Mouse (Mus musculus) limb, embryonic 10.5 days (tissue): ENCODE measurements around the gene Acer1. TPM values are rescaled to one million over a fixed set of nuclear protein-coding genes. Genes with fewer than 3 reads are reported as not detected.

Source experiments
- DNase-seq: peaks from one replicate; pipeline ENCODE4 v3.0.0-alpha.2; 2017; ENCODE audit warnings: low spot score
- H3K27ac ChIP-seq: fragments of 300-500 bp; sonication (generic); 2 replicates; pipeline ENCODE4 v1.5.1; 2016; ENCODE audit warnings: mild to moderate bottlenecking
- H3K27me3 ChIP-seq: fragments of 300-500 bp; sonication (generic); 2 replicates; pipeline ENCODE4 v1.6.1; 2016; ENCODE audit warnings: low read depth, mild to moderate bottlenecking; ENCODE audit not compliant: poor library complexity, severe bottlenecking
- H3K36me3 ChIP-seq: fragments of 300-500 bp; sonication (generic); 2 replicates; pipeline ENCODE4 v1.6.1; 2016; ENCODE audit warnings: mild to moderate bottlenecking, moderate library complexity
- H3K4me1 ChIP-seq: fragments of 300-500 bp; sonication (generic); 2 replicates; pipeline ENCODE4 v1.6.1; 2016
- H3K4me3 ChIP-seq: fragments of 300-500 bp; sonication (generic); 2 replicates; pipeline ENCODE4 v1.5.1; 2016; ENCODE audit warnings: mild to moderate bottlenecking, moderate library complexity
- H3K9me3 ChIP-seq: fragments of 300-500 bp; sonication (generic); replicated peaks from 2 replicates; pipeline ENCODE4 v1.6.1; 2016; ENCODE audit warnings: mild to moderate bottlenecking
- WGBS: fragments of 180-500 bp; shearing (Covaris S2); methylation state at CpG from one replicate; pipeline ENCODE4 v1.1.7; 2016; 5-methylcytosine and 5-hydroxymethylcytosine counted together
- polyA plus RNA-seq: library from polyadenylated mRNA; unstranded; fragments of >200 nt; fragmentation: Nextera tagmentation; extraction: Ambion mirVana; gene quantifications from 2 replicates; pipeline ENCODE4 v1.2.1, GENCODE M21; 2016

The Acer1 gene
- polyA plus RNA-seq, 1 experiment from 2014 or later, result not detected

GRCm38 (mm10) chr17:56999968-57000609 lies 18.2 kb upstream of the Acer1 start, which contains the start of gene Pspn:
Gene Pspn, minus strand, starts transcription at chr17:57000018.
- DNase-seq, result no peak
- H3K9me3 ChIP-seq, result no peaks in the 10 kb centered on the region
- peaks cover 83% of the 10 kb centered on the region for H3K36me3 ChIP-seq
- peaks cover 10% of the 10 kb centered on the region for H3K4me1 ChIP-seq
- WGBS, result 86% methylated on average over 9 of the region's 9 CpGs
- no peaks in the 10 kb centered on the region for H3K27me3 ChIP-seq
- no peak within 1 kb of the TSS for H3K4me3 ChIP-seq
- H3K27ac ChIP-seq, result no peak within 1 kb of the TSS

GRCm38 (mm10) chr17:56999414-56999813 lies 17.5 kb upstream of the Acer1 start:
- Histone ChIP-seq H3K27me3 (no peaks in the 10 kb centered on the region), H3K9me3 (no peaks in the 10 kb centered on the region), H3K27ac (no peak overlapping the region), H3K36me3 (peaks cover 83% of the 10 kb centered on the region), H3K4me1 (peaks cover 10% of the 10 kb centered on the region), H3K4me3 (no peak overlapping the region)
- no peak for DNase-seq
- WGBS, result 92% methylated on average over 9 of the region's 9 CpGs

- peak within 1 kb of the TSS; percentile 91 for H3K4me3 ChIP-seq
- no peaks in the 10 kb centered on the region for H3K27me3 ChIP-seq
- H3K36me3 ChIP-seq, result peaks cover 84% of the 10 kb centered on the region
- H3K27ac ChIP-seq, result peak within 1 kb of the TSS; percentile 82
- DNase-seq, result peak; percentile 92
- H3K9me3 ChIP-seq, result no peaks in the 10 kb centered on the region
- H3K4me1 ChIP-seq, result peaks cover 10% of the 10 kb centered on the region
- under 1% methylated on average over 38 of the region's 38 CpGs for WGBS
These were observed 15.2 kb upstream of the Acer1 start, which contains the start of gene Alkbh7 for GRCm38 (mm10) chr17:56997029-56997667. Gene Alkbh7, plus strand, starts transcription at chr17:56997339.

GRCm38 (mm10) chr17:56996506-56996905 lies 14.6 kb upstream of the Acer1 start:
- no peak for DNase-seq
- Histone ChIP-seq H3K36me3 (peaks cover 85% of the 10 kb centered on the region), H3K4me3 (peak overlapping the region; percentile 91), H3K9me3 (no peaks in the 10 kb centered on the region), H3K27me3 (no peaks in the 10 kb centered on the region), H3K27ac (no peak overlapping the region), H3K4me1 (peaks cover 10% of the 10 kb centered on the region)
- 78% methylated on average over 2 of the region's 2 CpGs for WGBS

GRCm38 (mm10) chr17:56995046-56995445 lies 13.1 kb upstream of the Acer1 start:
- Histone ChIP-seq H3K4me3 (no peak overlapping the region), H3K4me1 (peaks cover 16% of the 10 kb centered on the region), H3K27me3 (no peaks in the 10 kb centered on the region), H3K9me3 (no peaks in the 10 kb centered on the region), H3K27ac (no peak overlapping the region), H3K36me3 (peaks cover 78% of the 10 kb centered on the region)
- WGBS, result 90% methylated on average over 8 of the region's 8 CpGs
- no peak for DNase-seq

- Histone ChIP-seq H3K27ac (peak overlapping the region; percentile 90), H3K9me3 (no peaks in the 10 kb centered on the region), H3K27me3 (no peaks in the 10 kb centered on the region), H3K36me3 (peaks cover 51% of the 10 kb centered on the region), H3K4me3 (peak overlapping the region; percentile 85), H3K4me1 (peaks cover 6% of the 10 kb centered on the region)
- WGBS, result 72% methylated on average over 2 of the region's 2 CpGs
- no peak for DNase-seq
These were observed 9.0 kb upstream of the Acer1 start for GRCm38 (mm10) chr17:56990966-56991365.

GRCm38 (mm10) chr17:56990115-56990746 lies 8.3 kb upstream of the Acer1 start, which contains the start of gene Clpp:
Gene Clpp, plus strand, starts transcription at chr17:56990305.
- WGBS, result under 1% methylated on average over 52 of the region's 52 CpGs
- peaks cover 43% of the 10 kb centered on the region for H3K36me3 ChIP-seq
- peak within 1 kb of the TSS; percentile 90 for H3K27ac ChIP-seq
- H3K27me3 ChIP-seq, result no peaks in the 10 kb centered on the region
- H3K9me3 ChIP-seq, result no peaks in the 10 kb centered on the region
- peak; percentile 92 for DNase-seq
- peaks cover 6% of the 10 kb centered on the region for H3K4me1 ChIP-seq
- peak within 1 kb of the TSS; percentile 85 for H3K4me3 ChIP-seq

GRCm38 (mm10) chr17:56989467-56990114 lies 7.7 kb upstream of the Acer1 start:
- peaks cover 37% of the 10 kb centered on the region for H3K36me3 ChIP-seq
- no peaks in the 10 kb centered on the region for H3K9me3 ChIP-seq
- peak overlapping the region; percentile 90 for H3K27ac ChIP-seq
- H3K4me3 ChIP-seq, result peak overlapping the region; percentile 85
- H3K27me3 ChIP-seq, result no peaks in the 10 kb centered on the region
- peaks cover 6% of the 10 kb centered on the region for H3K4me1 ChIP-seq
- no peak for DNase-seq
- 4% methylated on average over 25 of the region's 25 CpGs for whole genome bisulfite sequencing

- H3K9me3 ChIP-seq, result no peaks in the 10 kb centered on the region
- peak overlapping the region; percentile 85 for H3K4me3 ChIP-seq
- H3K27ac ChIP-seq, result no peak overlapping the region
- DNase-seq, result no peak
- H3K27me3 ChIP-seq, result no peaks in the 10 kb centered on the region
- peaks cover 10% of the 10 kb centered on the region for H3K4me1 ChIP-seq
- H3K36me3 ChIP-seq, result peaks cover 31% of the 10 kb centered on the region
- WGBS, result 76% methylated on average over 7 of the region's 7 CpGs
These were observed 7.0 kb upstream of the Acer1 start for GRCm38 (mm10) chr17:56988921-56989430.

- Histone ChIP-seq H3K4me1 (peaks cover 10% of the 10 kb centered on the region), H3K4me3 (no peak overlapping the region), H3K27me3 (no peaks in the 10 kb centered on the region), H3K36me3 (peaks cover 25% of the 10 kb centered on the region), H3K27ac (no peak overlapping the region), H3K9me3 (no peaks in the 10 kb centered on the region)
- WGBS, result 85% methylated on average over 7 of the region's 7 CpGs
- no peak for DNase-seq
These were observed 6.5 kb upstream of the Acer1 start for GRCm38 (mm10) chr17:56988441-56988840.

GRCm38 (mm10) chr17:56986105-56986805 lies 4.3 kb upstream of the Acer1 start:
- Histone ChIP-seq H3K4me3 (no peak overlapping the region), H3K9me3 (no peaks in the 10 kb centered on the region), H3K27me3 (no peaks in the 10 kb centered on the region), H3K27ac (no peak overlapping the region), H3K4me1 (peaks cover 10% of the 10 kb centered on the region), H3K36me3 (peaks cover 4% of the 10 kb centered on the region)
- WGBS, result 90% methylated on average over 3 of the region's 3 CpGs
- no peak for DNase-seq

- Histone ChIP-seq H3K4me1 (peaks cover 4% of the 10 kb centered on the region; the same call in 1 of the 2 replicates), H3K36me3 (no peaks in the 10 kb centered on the region), H3K4me3 (no peak overlapping the region), H3K27ac (no peak overlapping the region), H3K27me3 (no peaks in the 10 kb centered on the region), H3K9me3 (no peaks in the 10 kb centered on the region)
- no peak for DNase-seq
- WGBS, result 78% methylated on average over 3 of the region's 3 CpGs
These were observed 3.7 kb upstream of the Acer1 start for GRCm38 (mm10) chr17:56985656-56986055.
